Mouse (Mus musculus): ENCODE measurements around the gene Clip3. TPM values are rescaled to one million over a fixed set of nuclear protein-coding genes. Genes with fewer than 3 reads are reported as not detected.
A peak's percentile ranks its signal among the peaks of the same experiment; 100 is the strongest.

Gene Clip3
- polyA plus RNA-seq, 1 experiment: 19.4 TPM

GRCm38 (mm10) chr7:30320946-30321345, 29.4 kb downstream of the Clip3 start:
- no peak overlapping the region for H3ac ChIP-seq (ENCODE audit: control insufficient read depth, insufficient read length)
- H3K36me3 ChIP-seq (ENCODE audit: control insufficient read depth, insufficient read depth): no peaks in the 10 kb centered on the region
- no peaks in the 10 kb centered on the region for H3K79me2 ChIP-seq (ENCODE audit: control insufficient read depth, insufficient read depth)
- peaks cover 8% of the 10 kb centered on the region for H3K27me3 ChIP-seq (ENCODE audit: control insufficient read depth, insufficient read depth, insufficient read length)
- peak overlapping the region; percentile 74 for H3K4me2 ChIP-seq (ENCODE audit: low read depth)
- H3K4me3 ChIP-seq: peak overlapping the region; percentile 36
- no peak for TF ChIP-seq POLR2AphosphoS2 (IDR thresholded peaks at IDR 0.05; ENCODE audit: insufficient read length, low read depth)
- TF ChIP-seq SRF (IDR thresholded peaks at IDR 0.05; ENCODE audit: control insufficient read depth, insufficient read length, low read depth): no peak
- no peak for TF ChIP-seq TCF3 (IDR thresholded peaks at IDR 0.05; ENCODE audit: insufficient read length, low read depth)
- no peak for TF ChIP-seq REST (IDR thresholded peaks at IDR 0.05; ENCODE audit: insufficient read depth, insufficient read length)
- TF ChIP-seq TCF12 (IDR thresholded peaks at IDR 0.05; ENCODE audit: insufficient read depth, poor library complexity, severe bottlenecking): no peak
- TF ChIP-seq CEBPB (IDR thresholded peaks at IDR 0.05; ENCODE audit: insufficient read depth, poor library complexity, severe bottlenecking): no peak
- no peak for TF ChIP-seq POLR2A (IDR thresholded peaks at IDR 0.05; ENCODE audit: insufficient read length, low read depth)
- no peak for TF ChIP-seq USF1 (IDR thresholded peaks at IDR 0.05; ENCODE audit: low read depth)
- TF ChIP-seq MAX (IDR thresholded peaks at IDR 0.05; ENCODE audit: low read depth): no peak

- Histone ChIP-seq H3K4me3 (peak within 1 kb of the TSS; percentile 36), H3K79me2 (ENCODE audit: control insufficient read depth, insufficient read depth) (no peaks in the 10 kb centered on the region), H3ac (ENCODE audit: control insufficient read depth, insufficient read length) (peak within 1 kb of the TSS; percentile 75), H3K4me2 (ENCODE audit: low read depth) (peak within 1 kb of the TSS; percentile 74), H3K36me3 (ENCODE audit: control insufficient read depth, insufficient read depth) (no peaks in the 10 kb centered on the region), H3K27me3 (ENCODE audit: control insufficient read depth, insufficient read depth, insufficient read length) (peaks cover 8% of the 10 kb centered on the region)
- TF ChIP-seq REST (IDR thresholded peaks at IDR 0.05; ENCODE audit: insufficient read depth, insufficient read length) (no peak), CEBPB (IDR thresholded peaks at IDR 0.05; ENCODE audit: insufficient read depth, poor library complexity, severe bottlenecking) (no peak), MYOD1 (IDR thresholded peaks at IDR 0.05; ENCODE audit: control insufficient read depth in 1 of 3, insufficient read length in 2 of 3, low read depth in 2 of 3) (no peak), USF1 (IDR thresholded peaks at IDR 0.05; ENCODE audit: low read depth) (no peak), POLR2AphosphoS2 (IDR thresholded peaks at IDR 0.05; ENCODE audit: insufficient read length, low read depth) (peak; percentile 52), TCF12 (IDR thresholded peaks at IDR 0.05; ENCODE audit: insufficient read depth, poor library complexity, severe bottlenecking) (no peak), SRF (IDR thresholded peaks at IDR 0.05; ENCODE audit: control insufficient read depth, insufficient read length, low read depth) (no peak), MYOG (IDR thresholded peaks at IDR 0.05; ENCODE audit: control insufficient read depth in 1 of 3, insufficient read depth in 1 of 3, insufficient read length in 2 of 3, low read depth in 2 of 3) (peak in 1 of 3 experiments; percentile 1), E2F4 (IDR thresholded peaks at IDR 0.05; ENCODE audit: insufficient read depth) (no peak), TCF3 (IDR thresholded peaks at IDR 0.05; ENCODE audit: insufficient read length, low read depth) (no peak), POLR2A (IDR thresholded peaks at IDR 0.05; ENCODE audit: insufficient read length, low read depth) (peak; percentile 55), MAX (IDR thresholded peaks at IDR 0.05; ENCODE audit: low read depth) (no peak)
Measured at GRCm38 (mm10) chr7:30321539-30322284, 30.2 kb downstream of the Clip3 start, which contains the start of gene E130208F15Rik. Gene E130208F15Rik, plus strand, starts transcription at chr7:30321740.

GRCm38 (mm10) chr7:30322285-30322667, 30.7 kb downstream of the Clip3 start:
- no peaks in the 10 kb centered on the region for H3K79me2 ChIP-seq (ENCODE audit: control insufficient read depth, insufficient read depth)

GRCm38 (mm10) chr7:30322865-30323264, 31.3 kb downstream of the Clip3 start:
- Histone ChIP-seq H3K4me3 (peak overlapping the region; percentile 36), H3K79me2 (ENCODE audit: control insufficient read depth, insufficient read depth) (no peaks in the 10 kb centered on the region), H3ac (ENCODE audit: control insufficient read depth, insufficient read length) (no peak overlapping the region), H3K27me3 (ENCODE audit: control insufficient read depth, insufficient read depth, insufficient read length) (peaks cover 14% of the 10 kb centered on the region), H3K4me2 (ENCODE audit: low read depth) (peak overlapping the region; percentile 71), H3K36me3 (ENCODE audit: control insufficient read depth, insufficient read depth) (no peaks in the 10 kb centered on the region)
- TF ChIP-seq MYOD1 (IDR thresholded peaks at IDR 0.05; ENCODE audit: control insufficient read depth in 1 of 3, insufficient read length in 2 of 3, low read depth in 2 of 3): peak in 1 of 3 experiments; percentile 5
- no peak for TF ChIP-seq E2F4 (IDR thresholded peaks at IDR 0.05; ENCODE audit: insufficient read depth)

More at GRCm38 (mm10) chr7:30322285-30322667, 30.7 kb downstream of the Clip3 start:
- H3K27me3 ChIP-seq (ENCODE audit: control insufficient read depth, insufficient read depth, insufficient read length): peaks cover 12% of the 10 kb centered on the region
- H3ac ChIP-seq (ENCODE audit: control insufficient read depth, insufficient read length): peak overlapping the region; percentile 75
- peak overlapping the region; percentile 71 for H3K4me2 ChIP-seq (ENCODE audit: low read depth)
- no peak for TF ChIP-seq SRF (IDR thresholded peaks at IDR 0.05; ENCODE audit: control insufficient read depth, insufficient read length, low read depth)
- no peak for TF ChIP-seq CEBPB (IDR thresholded peaks at IDR 0.05; ENCODE audit: insufficient read depth, poor library complexity, severe bottlenecking)
- no peak for TF ChIP-seq TCF12 (IDR thresholded peaks at IDR 0.05; ENCODE audit: insufficient read depth, poor library complexity, severe bottlenecking)
- TF ChIP-seq POLR2AphosphoS2 (IDR thresholded peaks at IDR 0.05; ENCODE audit: insufficient read length, low read depth): peak; percentile 87
- no peak for TF ChIP-seq TCF3 (IDR thresholded peaks at IDR 0.05; ENCODE audit: insufficient read length, low read depth)
- peak; percentile 83 for TF ChIP-seq POLR2A (IDR thresholded peaks at IDR 0.05; ENCODE audit: insufficient read length, low read depth)
- TF ChIP-seq E2F4 (IDR thresholded peaks at IDR 0.05; ENCODE audit: insufficient read depth): no peak
- peak in 1 of 3 experiments; percentile 0 for TF ChIP-seq MYOG (IDR thresholded peaks at IDR 0.05; ENCODE audit: control insufficient read depth in 1 of 3, insufficient read depth in 1 of 3, insufficient read length in 2 of 3, low read depth in 2 of 3)
- TF ChIP-seq REST (IDR thresholded peaks at IDR 0.05; ENCODE audit: insufficient read depth, insufficient read length): no peak
- TF ChIP-seq MAX (IDR thresholded peaks at IDR 0.05; ENCODE audit: low read depth): no peak
- TF ChIP-seq USF1 (IDR thresholded peaks at IDR 0.05; ENCODE audit: low read depth): no peak
- TF ChIP-seq MYOD1 (IDR thresholded peaks at IDR 0.05; ENCODE audit: control insufficient read depth in 1 of 3, insufficient read length in 2 of 3, low read depth in 2 of 3): no peak
- peak overlapping the region; percentile 36 for H3K4me3 ChIP-seq
- no peaks in the 10 kb centered on the region for H3K36me3 ChIP-seq (ENCODE audit: control insufficient read depth, insufficient read depth)
